Mouse (Mus musculus): Measurements from ENCODE around the gene Klf16. TPM values are rescaled to one million over a fixed set of nuclear protein-coding genes. Genes with fewer than 3 reads are reported as not detected.

The Klf16 gene
- polyA plus RNA-seq, 1 experiment from 2014 or later, result 11.8 TPM

DNA sequence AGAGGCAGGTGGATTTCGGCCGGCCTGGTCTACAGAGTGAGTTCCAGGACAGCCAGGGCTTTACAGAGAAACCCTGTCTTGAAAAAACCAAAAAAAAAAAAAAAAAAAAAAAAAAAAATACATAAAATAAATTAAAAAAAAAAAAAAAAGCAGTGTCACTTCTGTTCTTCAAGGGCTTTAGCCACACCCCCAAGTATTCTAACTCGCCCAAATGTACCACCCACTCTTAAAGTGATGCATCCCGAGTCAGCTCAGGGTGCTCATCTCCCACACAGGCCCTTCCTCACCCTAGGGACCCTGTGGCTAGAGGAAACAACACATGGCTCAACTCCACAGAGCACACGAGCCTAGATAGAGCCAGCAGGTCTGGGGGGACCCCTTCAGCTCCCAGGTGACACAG, 5.9 kb upstream of the Klf16 start:
- TF ChIP-seq CTCF (IDR thresholded peaks at IDR 0.05; ENCODE audit: low read depth), result no peak
- no peak for ATAC-seq (ENCODE audit: insufficient read depth)
- Histone ChIP-seq H3K9me3 (ENCODE audit: low read depth, low read length) (no peaks in the 10 kb centered on the region), H3K9ac (no peak overlapping the region), H3K4me1 (ENCODE audit: insufficient read depth) (0 out of 2 replicates have a peak, but pooled peaks cover 3% of the 10 kb centered on the region), H3K4me2 (no peak overlapping the region), H3K4me3 (ENCODE audit: low read depth, low read length) (no peak overlapping the region), H3K36me3 (ENCODE audit: insufficient read depth) (peaks cover 40% of the 10 kb centered on the region), H3K27ac (ENCODE audit: low read depth) (no peak overlapping the region), H3K27me3 (ENCODE audit: insufficient read depth, low read length) (no peaks in the 10 kb centered on the region)
- 85% methylated on average over 5 of the region's 5 CpGs for WGBS
- DNase-seq, result no peak

DNA sequence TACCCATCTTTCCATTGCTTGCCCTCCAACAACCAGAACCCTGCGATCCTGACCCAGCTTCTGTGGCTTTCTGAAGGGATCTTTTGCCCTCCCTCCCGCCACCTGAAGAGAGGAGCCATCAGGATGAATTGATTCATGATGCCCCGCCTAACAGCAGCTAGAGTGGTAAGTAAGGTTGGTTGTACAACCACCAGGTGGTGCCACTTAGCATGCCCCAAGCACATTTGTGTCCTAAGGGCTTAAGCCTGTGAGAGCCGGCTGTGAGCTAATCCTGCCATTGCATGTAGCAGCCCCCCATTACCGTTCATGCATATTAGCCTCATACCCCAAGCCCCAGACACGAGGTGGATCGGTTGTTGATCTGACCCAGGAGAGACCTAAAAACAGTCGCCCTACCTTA, 1.8 kb upstream of the Klf16 start:
- WGBS, result 9% methylated on average over 8 of the region's 8 CpGs
- H3K4me3 ChIP-seq (ENCODE audit: low read depth, low read length), result peak overlapping the region; percentile 87

DNA sequence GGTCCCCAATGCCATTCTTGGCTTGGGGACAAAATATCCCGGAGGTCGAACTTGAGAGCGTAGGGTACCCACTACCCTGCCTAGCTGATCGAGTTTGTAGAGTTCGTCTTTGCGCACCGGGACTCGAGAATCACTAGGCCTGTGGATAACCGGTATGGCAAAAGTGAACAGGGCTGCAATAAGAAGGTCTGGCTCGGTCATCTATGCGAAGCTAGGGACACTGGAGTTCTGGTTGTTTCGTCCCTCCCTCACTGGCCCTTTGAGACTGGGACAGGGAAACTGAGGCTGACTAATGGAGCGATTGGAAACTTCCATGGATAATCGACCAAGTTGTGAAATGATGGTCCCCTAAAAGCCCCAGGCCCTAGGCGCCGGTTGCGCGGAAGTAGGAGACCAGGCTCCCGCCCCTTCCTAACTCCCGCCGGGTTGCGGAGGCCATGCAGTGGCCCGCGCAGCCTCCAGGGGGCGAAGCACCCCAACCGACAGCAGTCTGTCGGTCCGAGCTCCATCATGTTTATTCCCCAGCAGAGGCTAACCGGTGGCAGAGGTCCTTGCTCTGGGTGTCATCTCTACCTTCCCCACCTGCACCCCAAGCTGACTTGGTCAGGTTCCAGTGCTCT, 1.1 kb upstream of the Klf16 start:
- Histone ChIP-seq H3K27ac (ENCODE audit: low read depth) (peak overlapping the region; percentile 95), H3K4me2 (peak overlapping the region; percentile 76), H3K27me3 (ENCODE audit: insufficient read depth, low read length) (no peaks in the 10 kb centered on the region), H3K9ac (peak overlapping the region; percentile 43), H3K9me3 (ENCODE audit: low read depth, low read length) (no peaks in the 10 kb centered on the region), H3K4me1 (ENCODE audit: insufficient read depth) (peaks cover 15% of the 10 kb centered on the region), H3K36me3 (ENCODE audit: insufficient read depth) (peaks cover 9% of the 10 kb centered on the region), H3K4me3 (ENCODE audit: low read depth, low read length) (peak overlapping the region; percentile 87)
- TF ChIP-seq CTCF (IDR thresholded peaks at IDR 0.05; ENCODE audit: low read depth), result peak; percentile 93
- ATAC-seq (ENCODE audit: insufficient read depth) (peak; percentile 66), DNase-seq (peak; percentile 90)
- under 1% methylated on average over 29 of the region's 29 CpGs for WGBS

More for the DNA sequence above, 1.8 kb upstream of the Klf16 start:
- ATAC-seq (ENCODE audit: insufficient read depth), result no peak
- TF ChIP-seq CTCF (IDR thresholded peaks at IDR 0.05; ENCODE audit: low read depth), result peak; percentile 67
- Histone ChIP-seq H3K9me3 (ENCODE audit: low read depth, low read length) (no peaks in the 10 kb centered on the region), H3K4me1 (ENCODE audit: insufficient read depth) (peaks cover 12% of the 10 kb centered on the region), H3K27me3 (ENCODE audit: insufficient read depth, low read length) (no peaks in the 10 kb centered on the region), H3K27ac (ENCODE audit: low read depth) (peak overlapping the region; percentile 95; the same call in 1 of the 2 replicates), H3K9ac (peak overlapping the region; percentile 43), H3K36me3 (ENCODE audit: insufficient read depth) (peaks cover 16% of the 10 kb centered on the region), H3K4me2 (peak overlapping the region; percentile 76)
- peak; percentile 78 for DNase-seq

DNA sequence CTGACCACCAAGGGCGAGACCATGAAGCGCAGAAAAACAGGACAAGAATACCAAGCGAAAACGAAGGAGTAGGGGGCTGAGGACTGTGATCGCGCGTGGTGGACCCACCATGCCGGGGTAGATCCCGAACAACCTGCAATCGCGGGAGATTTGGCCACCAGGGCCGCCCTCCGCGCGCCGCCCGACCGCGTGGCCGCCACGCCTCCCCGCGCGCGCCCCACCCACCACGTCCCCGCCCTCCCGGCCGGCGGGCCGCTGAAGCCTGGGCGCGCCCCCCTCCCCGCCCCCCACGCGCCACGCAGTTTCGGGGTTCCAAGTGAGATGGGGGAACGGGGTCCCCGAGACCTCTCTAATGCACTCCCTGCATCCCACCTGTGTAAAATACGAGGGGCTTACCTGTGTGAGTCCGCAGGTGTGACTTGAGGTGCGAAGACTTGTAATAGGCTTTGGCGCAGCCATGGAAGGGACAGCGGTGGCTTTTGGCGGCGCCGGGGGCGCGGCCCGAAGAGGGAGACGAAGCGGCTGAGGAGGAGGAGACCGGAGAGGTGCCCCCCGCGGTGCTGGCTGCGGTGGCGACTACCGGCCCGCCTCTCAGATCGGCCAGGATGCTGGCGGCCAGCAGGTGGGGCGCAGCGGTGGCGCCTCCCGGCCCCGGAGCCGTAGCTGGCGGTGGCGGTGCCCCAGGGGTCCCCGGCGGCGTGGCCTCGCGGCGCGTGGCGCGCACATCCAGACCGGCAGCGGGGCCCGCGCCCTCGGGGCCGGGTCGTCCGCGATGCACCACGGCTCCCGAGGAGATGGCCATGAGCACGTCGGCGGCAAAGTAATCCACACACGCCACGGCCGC, 548 bp downstream of the Klf16 start:
- no peaks in the 10 kb centered on the region for H3K9me3 ChIP-seq (ENCODE audit: low read depth, low read length)
- no peaks in the 10 kb centered on the region for H3K36me3 ChIP-seq (ENCODE audit: insufficient read depth)
- H3K9ac ChIP-seq, result peak overlapping the region; percentile 69
- ATAC-seq (ENCODE audit: insufficient read depth), result peak; percentile 5
- 0 out of 2 replicates have a peak, but pooled peaks have one; percentile 2 for TF ChIP-seq CTCF (IDR thresholded peaks at IDR 0.05; ENCODE audit: low read depth)
- H3K4me3 ChIP-seq (ENCODE audit: low read depth, low read length), result peak overlapping the region; percentile 87
- H3K27ac ChIP-seq (ENCODE audit: low read depth), result peak overlapping the region; percentile 95
- H3K4me1 ChIP-seq (ENCODE audit: insufficient read depth), result peaks cover 16% of the 10 kb centered on the region
- under 1% methylated on average over 92 of the region's 96 CpGs for WGBS
- H3K27me3 ChIP-seq (ENCODE audit: insufficient read depth, low read length), result no peaks in the 10 kb centered on the region
- peak overlapping the region; percentile 76 for H3K4me2 ChIP-seq
- DNase-seq, result peak; percentile 76

DNA sequence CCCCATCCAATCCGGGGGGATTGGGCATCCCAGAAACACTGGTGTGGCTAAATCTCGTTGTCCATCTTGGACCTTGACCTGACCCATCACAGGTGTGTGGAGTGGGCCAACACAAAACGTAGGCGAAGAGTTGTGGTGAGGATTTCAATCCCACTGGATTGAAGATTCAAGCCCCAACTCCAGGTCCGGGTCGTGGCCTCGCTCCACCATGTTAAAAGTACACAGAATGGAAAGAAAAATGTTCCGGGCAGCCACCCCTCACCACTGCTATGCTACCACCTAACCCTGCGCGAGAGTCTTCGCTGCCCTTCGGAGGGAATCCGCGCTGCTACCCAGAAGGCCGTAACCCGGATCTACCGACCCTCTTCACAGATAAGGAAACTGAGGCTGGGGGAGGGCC, 1.2 kb downstream of the Klf16 start:
- no peak for DNase-seq
- WGBS, result 9% methylated on average over 17 of the region's 17 CpGs
- no peak overlapping the region for H3K27ac ChIP-seq (ENCODE audit: low read depth)
- H3K36me3 ChIP-seq (ENCODE audit: insufficient read depth), result no peaks in the 10 kb centered on the region
- ATAC-seq (ENCODE audit: insufficient read depth), result no peak
- H3K9ac ChIP-seq, result peak overlapping the region; percentile 69
- H3K4me1 ChIP-seq (ENCODE audit: insufficient read depth), result peaks cover 22% of the 10 kb centered on the region
- H3K9me3 ChIP-seq (ENCODE audit: low read depth, low read length), result no peaks in the 10 kb centered on the region
- H3K4me2 ChIP-seq, result peak overlapping the region; percentile 76
- H3K4me3 ChIP-seq (ENCODE audit: low read depth, low read length), result peak overlapping the region; percentile 87
- TF ChIP-seq CTCF (IDR thresholded peaks at IDR 0.05; ENCODE audit: low read depth), result no peak
- H3K27me3 ChIP-seq (ENCODE audit: insufficient read depth, low read length), result no peaks in the 10 kb centered on the region

DNA sequence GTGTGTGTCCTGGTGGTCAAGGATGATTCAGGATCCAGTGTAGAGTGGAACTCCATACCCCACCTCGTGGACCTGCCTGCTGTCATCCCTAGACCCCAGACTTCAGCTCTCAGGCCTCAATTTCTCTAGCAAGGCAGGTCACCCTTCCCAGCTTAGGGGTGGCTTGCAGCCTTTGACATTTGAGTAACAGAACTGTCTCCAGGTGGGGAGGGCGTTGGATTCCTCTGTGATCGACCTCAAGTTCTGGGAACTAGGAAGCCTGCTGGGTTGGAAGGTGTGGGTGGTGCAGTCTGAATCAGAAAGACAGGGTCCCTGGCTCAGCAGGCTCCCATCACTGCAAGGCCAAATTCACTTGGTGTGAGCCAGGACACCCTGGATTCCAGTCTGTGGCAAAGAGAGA, 2.2 kb downstream of the Klf16 start:
- ATAC-seq (ENCODE audit: insufficient read depth) (no peak), DNase-seq (no peak)
- Histone ChIP-seq H3K9me3 (ENCODE audit: low read depth, low read length) (no peaks in the 10 kb centered on the region), H3K4me3 (ENCODE audit: low read depth, low read length) (peak overlapping the region; percentile 87; the same call in 1 of the 2 replicates), H3K36me3 (ENCODE audit: insufficient read depth) (no peaks in the 10 kb centered on the region), H3K27me3 (ENCODE audit: insufficient read depth, low read length) (no peaks in the 10 kb centered on the region), H3K27ac (ENCODE audit: low read depth) (no peak overlapping the region), H3K9ac (no peak overlapping the region; the same call in 1 of the 2 replicates), H3K4me2 (peak overlapping the region; percentile 76), H3K4me1 (ENCODE audit: insufficient read depth) (peaks cover 28% of the 10 kb centered on the region)
- WGBS, result 73% methylated on average over 3 of the region's 3 CpGs
- TF ChIP-seq CTCF (IDR thresholded peaks at IDR 0.05; ENCODE audit: low read depth), result no peak

DNA sequence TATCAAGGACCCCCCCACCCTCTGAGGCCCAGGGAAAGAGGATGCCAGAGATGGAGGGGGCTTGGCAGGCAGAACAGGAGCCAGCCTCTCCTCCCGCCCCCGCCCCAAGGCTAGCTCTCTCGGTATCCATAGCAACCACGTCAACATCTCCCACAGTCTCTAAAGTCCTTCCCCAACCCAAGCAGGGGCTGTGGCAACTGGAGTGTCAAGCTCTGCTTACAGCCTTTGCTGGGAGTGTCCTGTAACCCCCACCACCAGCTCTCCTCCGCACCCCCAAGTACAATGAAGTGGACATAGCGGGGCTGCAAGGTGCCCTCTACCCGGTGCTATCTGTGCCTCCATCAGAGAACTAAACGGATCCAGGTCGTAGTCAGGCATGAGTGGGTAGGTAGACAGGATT, 3.2 kb downstream of the Klf16 start:
- TF ChIP-seq CTCF (IDR thresholded peaks at IDR 0.05; ENCODE audit: low read depth), result no peak
- H3K9ac ChIP-seq, result peak overlapping the region; percentile 31
- DNase-seq (no peak), ATAC-seq (ENCODE audit: insufficient read depth) (no peak)
- H3K4me2 ChIP-seq, result 0 out of 2 replicates have a peak overlapping the region, but pooled peaks have one; percentile 8
- H3K4me1 ChIP-seq (ENCODE audit: insufficient read depth), result peaks cover 27% of the 10 kb centered on the region
- H3K9me3 ChIP-seq (ENCODE audit: low read depth, low read length), result no peaks in the 10 kb centered on the region
- 48% methylated on average over 9 of the region's 9 CpGs for WGBS
- peak overlapping the region; percentile 55 for H3K27ac ChIP-seq (ENCODE audit: low read depth)
- H3K4me3 ChIP-seq (ENCODE audit: low read depth, low read length), result no peak overlapping the region
- H3K36me3 ChIP-seq (ENCODE audit: insufficient read depth), result no peaks in the 10 kb centered on the region
- H3K27me3 ChIP-seq (ENCODE audit: insufficient read depth, low read length), result no peaks in the 10 kb centered on the region

All from lung, embryonic 14.5 days (tissue).